Mouse (Mus musculus): ENCODE results near the gene Nolc1. TPM values are rescaled to one million over a fixed set of nuclear protein-coding genes. Genes with fewer than 3 reads are reported as not detected.
"Not testable (repeated sequence)": the region's sequence is repeated elsewhere in the genome, so short reads cannot be mapped to it uniquely, and the experiment has no call there.

Nolc1 gene
- polyA plus RNA-seq, 2 experiments = 64.1 to 73.5 TPM

DNA sequence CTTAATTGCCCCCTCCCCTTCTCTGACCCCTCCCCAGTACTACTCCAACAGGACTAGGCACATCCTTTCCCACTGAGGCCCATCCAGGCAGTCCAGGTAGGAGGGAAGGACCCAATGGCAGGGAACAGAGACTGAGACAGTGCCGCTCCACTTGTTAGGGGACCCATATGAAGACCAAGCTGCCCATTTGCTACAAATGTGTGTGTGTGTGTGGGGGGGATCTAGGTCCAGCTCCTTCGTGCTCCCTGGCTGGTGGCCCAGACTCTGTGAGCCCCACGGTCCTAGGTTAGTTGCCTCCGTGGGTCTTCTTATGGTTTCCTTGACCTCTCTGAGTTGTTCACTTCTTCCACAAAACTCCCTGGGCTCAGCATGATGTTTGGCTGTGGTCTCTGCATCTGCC, 50.6 kb downstream of the Nolc1 start:
- H3K9me3 ChIP-seq (ENCODE audit: control insufficient read depth, low read length) = no peaks in the 10 kb centered on the region
- no peaks in the 10 kb centered on the region for H3K4me1 ChIP-seq (ENCODE audit: control insufficient read depth, insufficient read depth, low read length)
- ATAC-seq (ENCODE audit: low FRiP score, low read depth) (no peak), DNase-seq (ENCODE audit: low spot score) (no peak)
- peaks cover 12% of the 10 kb centered on the region for H3K27me3 ChIP-seq (ENCODE audit: control insufficient read depth, insufficient read depth, low read length)
- no peak overlapping the region for H3K9ac ChIP-seq (ENCODE audit: low read depth, low read length, severe bottlenecking)
- WGBS = 94% methylated on average over 4 of the region's 4 CpGs
- no peak for TF ChIP-seq POLR2A (IDR thresholded peaks at IDR 0.05; ENCODE audit: borderline replicate concordance, extremely low read depth, insufficient read depth, insufficient read length)
- no peak overlapping the region for H3K27ac ChIP-seq (replicated peaks; ENCODE audit: low read depth, low read length)
- no peak overlapping the region for H3K4me2 ChIP-seq (replicated peaks; ENCODE audit: low read depth, low read length, severe bottlenecking)
- no peak overlapping the region for H3K4me3 ChIP-seq (replicated peaks; ENCODE audit: low read length)
- no peaks in the 10 kb centered on the region for H3K36me3 ChIP-seq (ENCODE audit: control insufficient read depth, insufficient read depth, low read length)

DNA sequence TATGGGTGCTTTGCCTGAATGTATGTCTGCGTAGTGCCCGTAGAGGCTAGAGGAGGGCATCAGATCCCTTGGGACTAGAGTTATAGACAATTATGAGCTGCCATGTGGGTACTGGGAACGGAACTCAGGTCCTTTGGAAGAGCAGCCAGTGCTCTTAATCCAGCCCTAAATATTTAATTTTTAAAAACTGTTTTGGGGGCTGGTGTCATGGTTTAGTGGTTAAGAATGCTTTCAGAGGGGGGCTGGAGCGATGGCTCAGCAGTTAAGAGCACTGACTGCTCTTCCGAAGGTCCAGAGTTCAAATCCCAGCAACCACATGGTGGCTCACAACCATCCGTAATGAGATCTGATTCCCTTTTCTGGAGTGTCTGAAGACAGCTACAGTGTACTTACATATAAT, 54.1 kb downstream of the Nolc1 start:
- not testable (repeated sequence) for H3K27ac ChIP-seq (replicated peaks; ENCODE audit: low read depth, low read length); H3K4me1 ChIP-seq (ENCODE audit: control insufficient read depth, insufficient read depth, low read length); H3K4me2 ChIP-seq (replicated peaks; ENCODE audit: low read depth, low read length, severe bottlenecking); DNase-seq (ENCODE audit: low spot score); H3K9me3 ChIP-seq (ENCODE audit: control insufficient read depth, low read length); H3K4me3 ChIP-seq (replicated peaks; ENCODE audit: low read length); H3K36me3 ChIP-seq (ENCODE audit: control insufficient read depth, insufficient read depth, low read length); ATAC-seq (ENCODE audit: low FRiP score, low read depth); H3K9ac ChIP-seq (ENCODE audit: low read depth, low read length, severe bottlenecking)
- WGBS = 76% methylated on average over 5 of the region's 6 CpGs
- H3K27me3 ChIP-seq (ENCODE audit: control insufficient read depth, insufficient read depth, low read length) = peaks cover 44% of the 10 kb centered on the region

DNA sequence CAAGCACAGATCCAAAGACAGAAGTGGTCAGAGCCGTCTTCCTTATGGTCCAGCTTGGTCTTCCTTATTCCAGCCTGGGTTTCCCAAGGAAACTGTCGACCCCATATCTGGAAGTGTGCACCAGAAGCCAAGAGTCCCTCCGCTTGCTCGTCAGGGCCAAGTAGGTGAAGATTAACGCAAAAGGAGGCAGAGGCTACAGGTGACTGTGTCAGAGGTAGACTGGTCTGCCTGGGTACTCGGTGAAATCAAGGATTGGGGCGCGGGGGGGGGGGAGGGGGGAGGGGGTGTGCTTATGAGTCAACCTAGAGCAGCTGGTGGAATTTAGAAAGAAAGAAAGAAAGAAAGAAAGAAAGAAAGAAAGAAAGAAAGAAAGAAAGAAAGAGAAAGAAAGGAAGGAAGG, 55.6 kb downstream of the Nolc1 start:
- no peak overlapping the region for H3K27ac ChIP-seq (replicated peaks; ENCODE audit: low read depth, low read length)
- H3K4me2 ChIP-seq (replicated peaks; ENCODE audit: low read depth, low read length, severe bottlenecking) = peak overlapping the region; percentile 40; the same call in 1 of the 2 replicates
- H3K4me1 ChIP-seq (ENCODE audit: control insufficient read depth, insufficient read depth, low read length) = peaks cover 9% of the 10 kb centered on the region; the same call in 1 of the 2 replicates
- H3K4me3 ChIP-seq (replicated peaks; ENCODE audit: low read length) = peak overlapping the region; percentile 25
- no peaks in the 10 kb centered on the region for H3K36me3 ChIP-seq (ENCODE audit: control insufficient read depth, insufficient read depth, low read length)
- no peak overlapping the region for H3K9ac ChIP-seq (ENCODE audit: low read depth, low read length, severe bottlenecking)
- H3K27me3 ChIP-seq (ENCODE audit: control insufficient read depth, insufficient read depth, low read length) = peaks cover 55% of the 10 kb centered on the region
- WGBS = 9% methylated on average over 8 of the region's 8 CpGs
- ATAC-seq (ENCODE audit: low FRiP score, low read depth) = no peak
- TF ChIP-seq POLR2A (IDR thresholded peaks at IDR 0.05; ENCODE audit: borderline replicate concordance, extremely low read depth, insufficient read depth, insufficient read length) = no peak
- H3K9me3 ChIP-seq (ENCODE audit: control insufficient read depth, low read length) = no peaks in the 10 kb centered on the region
- DNase-seq (ENCODE audit: low spot score) = no peak

DNA sequence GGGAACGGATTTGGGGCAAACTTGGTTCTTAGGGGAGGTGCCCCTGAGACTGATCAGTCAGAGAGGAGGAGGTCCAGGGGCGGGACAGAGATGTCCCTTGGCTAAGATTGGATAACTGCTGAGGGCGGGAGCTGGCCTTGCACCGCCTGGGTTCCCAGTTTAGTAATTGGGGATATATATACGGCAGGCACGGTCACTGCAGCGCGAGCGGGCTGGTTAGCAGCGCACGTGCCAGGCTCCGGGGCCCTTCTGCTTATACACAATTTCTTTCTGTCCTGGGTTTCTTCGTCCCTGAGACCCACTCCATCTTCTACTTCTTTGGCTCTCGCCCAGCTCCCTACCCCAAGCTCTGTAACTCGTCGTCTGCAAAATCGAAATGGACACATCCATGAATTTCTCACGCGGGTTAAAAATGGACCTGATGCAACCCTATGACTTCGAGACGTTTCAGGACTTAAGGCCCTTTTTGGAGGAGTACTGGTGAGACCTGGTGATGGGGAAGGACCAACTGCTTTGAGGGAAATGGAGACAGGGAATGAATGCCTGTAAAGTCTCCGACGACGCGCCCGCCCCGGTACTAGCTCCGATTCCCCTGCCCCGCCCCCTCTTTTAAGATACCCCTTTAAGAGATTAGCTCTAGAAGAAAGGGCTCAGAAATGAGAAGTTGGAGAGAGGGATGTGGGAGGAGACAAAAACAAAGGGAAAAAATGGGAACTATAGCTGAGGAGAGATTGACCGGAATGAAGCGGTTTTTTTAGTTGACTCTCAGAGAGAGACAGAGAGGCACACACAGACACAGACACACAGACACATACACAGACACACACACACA, 56.2 kb downstream of the Nolc1 start, which contains the start of gene Elovl3:
Gene Elovl3, plus strand, starts transcription at position 204 of the 832 bp plus-strand sequence.
- H3K9ac ChIP-seq (ENCODE audit: low read depth, low read length, severe bottlenecking) = no peak within 1 kb of the TSS

DNA sequence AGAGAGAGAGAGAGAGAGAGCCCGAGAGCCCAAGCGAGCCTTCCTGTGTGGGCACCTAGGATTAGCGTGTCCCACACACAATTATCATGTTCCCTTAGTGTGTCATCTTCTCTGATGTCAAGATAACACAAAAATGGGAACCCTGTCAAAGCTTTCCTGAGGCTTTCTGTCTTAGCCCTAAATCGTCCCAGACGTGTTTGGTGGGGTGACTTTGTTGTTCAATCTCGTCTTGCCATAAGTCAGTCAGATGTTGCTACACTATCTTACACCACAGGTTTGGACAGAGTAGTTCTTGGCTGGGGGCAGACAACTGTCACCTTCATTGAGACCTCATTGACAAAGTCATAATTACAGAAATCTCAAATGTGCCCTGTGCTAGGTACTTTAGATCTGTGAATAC, 56.9 kb downstream of the Nolc1 start:
- no peak overlapping the region for H3K9ac ChIP-seq (ENCODE audit: low read depth, low read length, severe bottlenecking)
- no peak for ATAC-seq (ENCODE audit: low FRiP score, low read depth)
- H3K9me3 ChIP-seq (ENCODE audit: control insufficient read depth, low read length) = no peaks in the 10 kb centered on the region
- peaks cover 68% of the 10 kb centered on the region for H3K27me3 ChIP-seq (ENCODE audit: control insufficient read depth, insufficient read depth, low read length)
- peaks cover 15% of the 10 kb centered on the region; the same call in 1 of the 2 replicates for H3K4me1 ChIP-seq (ENCODE audit: control insufficient read depth, insufficient read depth, low read length)
- no peak overlapping the region for H3K27ac ChIP-seq (replicated peaks; ENCODE audit: low read depth, low read length)
- no peaks in the 10 kb centered on the region for H3K36me3 ChIP-seq (ENCODE audit: control insufficient read depth, insufficient read depth, low read length)
- H3K4me2 ChIP-seq (replicated peaks; ENCODE audit: low read depth, low read length, severe bottlenecking) = no peak overlapping the region
- TF ChIP-seq POLR2A (IDR thresholded peaks at IDR 0.05; ENCODE audit: borderline replicate concordance, extremely low read depth, insufficient read depth, insufficient read length) = no peak
- H3K4me3 ChIP-seq (replicated peaks; ENCODE audit: low read length) = no peak overlapping the region
- 44% methylated on average over 6 of the region's 6 CpGs for WGBS
- no peak for DNase-seq (ENCODE audit: low spot score)

More for the DNA sequence above, 56.2 kb downstream of the Nolc1 start, which contains the start of gene Elovl3:
- peak within 1 kb of the TSS; percentile 25 for H3K4me3 ChIP-seq (replicated peaks; ENCODE audit: low read length)
- peaks cover 61% of the 10 kb centered on the region for H3K27me3 ChIP-seq (ENCODE audit: control insufficient read depth, insufficient read depth, low read length)
- H3K27ac ChIP-seq (replicated peaks; ENCODE audit: low read depth, low read length) = no peak within 1 kb of the TSS
- no peaks in the 10 kb centered on the region for H3K36me3 ChIP-seq (ENCODE audit: control insufficient read depth, insufficient read depth, low read length)
- peak within 1 kb of the TSS; percentile 40; the same call in 1 of the 2 replicates for H3K4me2 ChIP-seq (replicated peaks; ENCODE audit: low read depth, low read length, severe bottlenecking)
- no peaks in the 10 kb centered on the region for H3K9me3 ChIP-seq (ENCODE audit: control insufficient read depth, low read length)
- no peak for TF ChIP-seq POLR2A (IDR thresholded peaks at IDR 0.05; ENCODE audit: borderline replicate concordance, extremely low read depth, insufficient read depth, insufficient read length)
- ATAC-seq (ENCODE audit: low FRiP score, low read depth) = no peak
- 6% methylated on average over 31 of the region's 31 CpGs for WGBS
- peak; percentile 36 for DNase-seq (ENCODE audit: low spot score)
- H3K4me1 ChIP-seq (ENCODE audit: control insufficient read depth, insufficient read depth, low read length) = peaks cover 14% of the 10 kb centered on the region; the same call in 1 of the 2 replicates

Other genes with a start within 250 kb of the Nolc1 start
- 13.7 and 15.6 TPM in 2 replicates for gene Armh3, start 77.4 kb upstream of the Nolc1 start, polyA plus RNA-seq (2012; rRNA removed)
- 13.6 and 15.7 TPM in 2 replicates for gene Armh3, start 77.4 kb upstream of the Nolc1 start, polyA plus RNA-seq (2014; fragmentation: Nextera tagmentation; extraction: Ambion mirVana)
- 4.2 and 5.1 TPM in 2 replicates for gene Hps6, start 72.4 kb upstream of the Nolc1 start, polyA plus RNA-seq (2012; rRNA removed)
- gene Hps6, start 72.4 kb upstream of the Nolc1 start, polyA plus RNA-seq (2014; fragmentation: Nextera tagmentation; extraction: Ambion mirVana) = 5.6 and 6.0 TPM in 2 replicates
- gene Pprc1, start 31.0 kb upstream of the Nolc1 start, polyA plus RNA-seq (2012; rRNA removed) = 61.5 and 76.4 TPM in 2 replicates
- gene Pprc1, start 31.0 kb upstream of the Nolc1 start, polyA plus RNA-seq (2014; fragmentation: Nextera tagmentation; extraction: Ambion mirVana) = 40.5 and 50.5 TPM in 2 replicates
- 412 and 480 TPM in 2 replicates for gene Ldb1, start 30.6 kb upstream of the Nolc1 start, polyA plus RNA-seq (2012; rRNA removed)
- gene Ldb1, start 30.6 kb upstream of the Nolc1 start, polyA plus RNA-seq (2014; fragmentation: Nextera tagmentation; extraction: Ambion mirVana) = 93.8 and 108 TPM in 2 replicates
- 0.15 TPM in 1 of 2 replicates, not detected in the other for gene Elovl3, start 56.0 kb downstream of the Nolc1 start, polyA plus RNA-seq (2012; rRNA removed)
- gene Elovl3, start 56.0 kb downstream of the Nolc1 start, polyA plus RNA-seq (2014; fragmentation: Nextera tagmentation; extraction: Ambion mirVana) = 0.68 and 0.85 TPM in 2 replicates
- gene Pitx3, start 72.5 kb downstream of the Nolc1 start, polyA plus RNA-seq (2012; rRNA removed) = 14.0 and 19.6 TPM in 2 replicates
- 8.1 TPM in 2 replicates for gene Pitx3, start 72.5 kb downstream of the Nolc1 start, polyA plus RNA-seq (2014; fragmentation: Nextera tagmentation; extraction: Ambion mirVana)
- gene Gbf1, start 76.6 kb downstream of the Nolc1 start, polyA plus RNA-seq (2012; rRNA removed) = 92.1 and 131 TPM in 2 replicates
- gene Gbf1, start 76.6 kb downstream of the Nolc1 start, polyA plus RNA-seq (2014; fragmentation: Nextera tagmentation; extraction: Ambion mirVana) = 66.8 and 67.2 TPM in 2 replicates
- gene Nfkb2, start 228.5 kb downstream of the Nolc1 start, polyA plus RNA-seq (2012; rRNA removed) = 22.2 and 28.4 TPM in 2 replicates
- gene Nfkb2, start 228.5 kb downstream of the Nolc1 start, polyA plus RNA-seq (2014; fragmentation: Nextera tagmentation; extraction: Ambion mirVana) = 9.7 and 13.2 TPM in 2 replicates